Mouse (Mus musculus): ENCODE data around the gene Usp32.

DNA sequence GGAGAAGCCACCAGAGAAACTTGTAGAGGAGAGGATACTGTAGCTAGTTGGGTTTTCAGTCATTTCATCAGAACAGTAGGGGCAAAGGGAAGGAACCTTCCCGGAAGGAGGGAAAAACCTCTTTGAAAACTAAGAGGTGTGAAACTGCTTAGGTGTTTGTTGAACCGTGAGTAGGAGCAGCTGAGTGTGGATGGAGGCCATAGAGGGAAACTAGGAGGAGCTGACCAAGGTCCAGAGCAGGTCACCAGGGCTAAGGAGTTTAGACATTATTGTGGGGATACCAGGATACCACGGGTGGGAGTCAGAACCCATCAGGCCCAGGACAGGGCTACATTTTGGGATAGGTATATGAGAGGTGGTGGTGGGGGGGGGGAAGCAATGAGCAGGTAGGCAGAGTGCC is 176.4 kb downstream of the Usp32 start:
- TF ChIP-seq CTCF (conservative IDR thresholded peaks at IDR 0.05; ENCODE audit: low read length) (no peak), NANOG (IDR thresholded peaks at IDR 0.05; ENCODE audit: borderline replicate concordance, low read length) (no peak), POU5F1 (IDR thresholded peaks at IDR 0.05; ENCODE audit: borderline replicate concordance, low read length) (no peak)

Measured in E14TG2a.4 (cell line).